Comparison of ENCODE assay signal across 8 mouse cellular contexts in the genomic region with DNA sequence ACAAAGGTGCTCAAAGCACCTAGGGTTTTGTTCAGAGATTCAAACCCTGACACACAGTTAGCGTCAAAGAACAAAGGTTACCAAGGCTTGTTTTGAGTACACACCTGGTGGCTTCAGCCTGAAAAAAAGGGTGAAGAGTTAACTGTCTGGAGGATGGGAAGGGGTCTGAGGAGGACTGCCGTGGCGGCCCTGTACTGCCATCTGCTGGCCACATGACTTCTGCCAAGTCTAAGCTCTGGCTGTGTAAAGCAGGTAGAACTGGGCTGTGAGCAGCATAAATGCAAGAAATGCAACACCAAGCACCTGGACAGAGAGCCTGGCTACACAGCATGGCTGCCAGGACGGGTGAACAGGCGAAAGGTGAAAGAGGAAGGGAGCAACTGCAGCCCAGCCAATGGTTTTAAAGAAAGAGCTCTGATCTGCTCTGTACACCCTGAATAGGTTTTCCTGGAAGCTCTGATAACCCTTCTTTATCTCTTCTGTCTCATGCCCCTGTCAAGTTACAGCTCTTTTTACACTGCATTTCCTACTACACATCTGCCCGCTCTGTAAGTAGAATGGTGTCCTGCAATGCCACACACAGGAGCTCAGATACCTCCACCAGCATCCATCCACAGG. TPM values are rescaled to one million over a fixed set of nuclear protein-coding genes. Genes with fewer than 3 reads are reported as not detected.
A peak's percentile ranks its signal among the peaks of the same experiment; 100 is the strongest.
DNase-seq lines count a peak whose midpoint lies in the region; ATAC-seq and TF ChIP-seq lines count a peak whose summit lies in the region.

No protein-coding gene starts in this region.

- H3K27ac ChIP-seq in forebrain, postnatal 0 days (ENCODE audit: low read depth, low read length) = no peak overlapping the region
- H3K27ac ChIP-seq in hindbrain, postnatal 0 days = no peak overlapping the region

- H3K9ac ChIP-seq in forebrain, postnatal 0 days = no peak overlapping the region
- no peak overlapping the region for H3K9ac ChIP-seq in hindbrain, postnatal 0 days (replicated peaks; ENCODE audit: low read length)

- no peak overlapping the region for H3K4me3 ChIP-seq in forebrain, postnatal 0 days (ENCODE audit: low read depth, low read length)
- H3K4me3 ChIP-seq in hindbrain, postnatal 0 days (ENCODE audit: low read length) = no peak overlapping the region

- H3K4me1 ChIP-seq in forebrain, postnatal 0 days (ENCODE audit: insufficient read depth) = no peaks in the 10 kb centered on the region
- H3K4me1 ChIP-seq in hindbrain, postnatal 0 days (ENCODE audit: insufficient read depth, low read length) = no peaks in the 10 kb centered on the region

- peak; percentile 93 for ATAC-seq in forebrain, postnatal 0 days
- ATAC-seq in hindbrain, postnatal 0 days = peak; percentile 92
- ATAC-seq in megakaryocyte, adult 5-6 weeks (ENCODE audit: poor library complexity, severe bottlenecking) = peak; percentile 58

- TF ChIP-seq CTCF in forebrain, postnatal 0 days (IDR thresholded peaks at IDR 0.05; ENCODE audit: low read depth) = peak; percentile 93
- peak; percentile 95 for TF ChIP-seq CTCF in hindbrain, postnatal 0 days (IDR thresholded peaks at IDR 0.05; ENCODE audit: low read depth)

- no peak overlapping the region for H3K4me2 ChIP-seq in forebrain, postnatal 0 days (ENCODE audit: low read depth)
- H3K4me2 ChIP-seq in hindbrain, postnatal 0 days (ENCODE audit: low read depth, low read length) = no peak overlapping the region

- 37% methylated on average over 6 of the region's 6 CpGs for WGBS in forebrain, postnatal 0 days
- 38% methylated on average over 6 of the region's 6 CpGs for WGBS in hindbrain, postnatal 0 days

- H3K9me3 ChIP-seq in forebrain, postnatal 0 days (ENCODE audit: low read length) = no peaks in the 10 kb centered on the region
- no peaks in the 10 kb centered on the region for H3K9me3 ChIP-seq in hindbrain, postnatal 0 days (ENCODE audit: low read length)

- H3K27me3 ChIP-seq in forebrain, postnatal 0 days (ENCODE audit: insufficient read depth, low read length) = no peaks in the 10 kb centered on the region
- no peaks in the 10 kb centered on the region for H3K27me3 ChIP-seq in hindbrain, postnatal 0 days (ENCODE audit: insufficient read depth, low read length)

- no peaks in the 10 kb centered on the region for H3K36me3 ChIP-seq in forebrain, postnatal 0 days (ENCODE audit: insufficient read depth)
- H3K36me3 ChIP-seq in hindbrain, postnatal 0 days (ENCODE audit: insufficient read depth, low read length) = no peaks in the 10 kb centered on the region

- DNase-seq in layer of hippocampus, adult 11-12 months (ENCODE audit: low spot score) = peak; percentile 73
- no peak for DNase-seq in layer of hippocampus, adult 9-10 months (ENCODE audit: low spot score)
- peak; percentile 50 for DNase-seq in cerebellum, adult 8-10 months
- DNase-seq in forebrain, postnatal 0 days = peak; percentile 85
- DNase-seq in hindbrain, postnatal 0 days (ENCODE audit: low spot score) = peak; percentile 91
- DNase-seq in left cerebral cortex, adult 18-20 months (ENCODE audit: low spot score in 2 of 2) = peak; percentile 57 to 77
- DNase-seq in right cerebral cortex, postnatal 25 days = peak; percentile 59

RNA-seq across cellular contexts. Expression of a gene that starts 30.2 kb away (rescaled TPM):
- total RNA-seq in forebrain, postnatal 0 days (2014; rRNA removed) = 30.5 and 37.1 TPM in 2 replicates
- 12.5 and 19.5 TPM in 2 replicates for polyA plus RNA-seq in forebrain, postnatal 0 days (2015; fragmentation: Nextera tagmentation; extraction: Ambion mirVana)
- 24.0 and 29.9 TPM in 2 replicates for total RNA-seq in hindbrain, postnatal 0 days (2014; rRNA removed)
- 31.5 and 34.4 TPM in 2 replicates for polyA plus RNA-seq in hindbrain, postnatal 0 days (2015; fragmentation: Nextera tagmentation; extraction: Ambion mirVana)
- 10 to 100 TPM; 57.2 to 58.9 TPM for total RNA-seq in left cerebral cortex, adult 18-20 months (2021)
- 173 and 196 TPM in 2 replicates for total RNA-seq in megakaryocyte, adult 5-6 weeks (2015)
- 215 and 251 TPM in 2 replicates for total RNA-seq in megakaryocyte, adult 5-6 weeks (2017)

RNA-seq across cellular contexts. Expression of a gene that starts 52.0 kb away (rescaled TPM):
- not detected in 2 replicates for total RNA-seq in forebrain, postnatal 0 days (2014; rRNA removed)
- polyA plus RNA-seq in forebrain, postnatal 0 days (2015; fragmentation: Nextera tagmentation; extraction: Ambion mirVana) = not detected in 2 replicates
- total RNA-seq in hindbrain, postnatal 0 days (2014; rRNA removed) = not detected in 2 replicates
- polyA plus RNA-seq in hindbrain, postnatal 0 days (2015; fragmentation: Nextera tagmentation; extraction: Ambion mirVana) = not detected in 2 replicates
- not detected for total RNA-seq in left cerebral cortex, adult 18-20 months (2021)
- total RNA-seq in megakaryocyte, adult 5-6 weeks (2015) = not detected in 2 replicates
- total RNA-seq in megakaryocyte, adult 5-6 weeks (2017) = not detected in 2 replicates
